Mouse (Mus musculus) gastrocnemius, adult 8-10 months (tissue): ENCODE results near the gene Wnk2. TPM values are rescaled to one million over a fixed set of nuclear protein-coding genes. Genes with fewer than 3 reads are reported as not detected.

Experiments used
- DNase-seq, 2 experiments: peaks; one replicate each; pipeline ENCODE4 v3.0.0; 2022; ENCODE audit warnings: low spot score in 2 of 2
- total RNA-seq, 4 experiments: library from RNA; stranded (reverse); gene quantifications; 2 replicates each; pipeline ENCODE4 v1.2.4; 2022

Gene Wnk2
- total RNA-seq, 4 experiments from 2014 or later, result 81.6 to 86.2 (median 81.9) TPM

DNA sequence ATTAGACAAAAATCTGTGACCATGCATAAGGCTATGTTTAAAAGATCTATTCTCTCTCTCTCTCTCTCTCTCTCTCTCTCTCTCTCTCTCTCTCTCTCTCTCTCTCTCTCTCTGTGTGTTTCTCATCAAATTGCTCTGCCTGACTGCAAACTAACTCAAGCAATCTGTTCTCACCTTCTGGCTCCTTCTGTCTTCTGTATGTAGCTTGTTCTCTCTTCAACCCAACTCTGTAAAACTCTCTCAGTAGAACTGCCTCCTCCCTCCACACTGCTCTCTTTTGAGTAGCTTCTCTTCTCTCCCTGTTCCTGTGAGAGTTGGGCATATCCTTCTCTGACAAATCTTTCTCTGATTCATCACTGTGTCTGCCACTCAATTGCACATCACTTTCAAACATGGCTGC, 154.9 kb downstream of the Wnk2 start:
- DNase-seq, result no peak

DNA sequence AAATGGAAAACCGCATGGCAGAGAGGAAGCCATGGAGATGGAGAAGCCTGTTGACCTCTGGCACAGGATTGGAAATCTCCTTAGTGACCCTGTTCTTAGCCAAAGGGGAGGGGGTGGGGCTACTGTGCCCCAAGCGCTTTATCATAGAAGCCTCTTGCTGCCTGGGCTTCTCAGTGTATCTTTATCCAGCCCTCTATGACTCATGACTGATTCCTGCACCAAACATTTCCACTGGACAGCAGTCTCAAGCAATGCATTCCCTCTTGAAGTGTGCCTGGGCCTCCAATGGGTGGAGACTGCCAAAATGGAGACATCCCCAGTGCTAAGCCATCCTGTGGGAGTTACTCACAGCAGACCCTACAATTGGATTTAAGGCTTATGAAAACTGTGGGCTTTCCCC, 157.7 kb downstream of the Wnk2 start:
- DNase-seq, result no peak

Other genes starting within 250 kb of the Wnk2 start
- gene Fam120a, start 180.0 kb downstream of the Wnk2 start, total RNA-seq, result 100 to 1,000 TPM; 110 to 144 (median 118) TPM
- 10 to 100 TPM; 15.4 to 22.5 (median 19.0) TPM for gene Ninj1, start 39.5 kb upstream of the Wnk2 start, total RNA-seq
- 100 to 1,000 TPM; 121 to 134 (median 131) TPM for gene Card19, start 68.0 kb upstream of the Wnk2 start, total RNA-seq
- gene Susd3, start 100.7 kb upstream of the Wnk2 start, total RNA-seq, result under 1 TPM in 1 of 4 experiments, not detected in 3; 0.94 TPM
- gene Fgd3, start 172.3 kb upstream of the Wnk2 start, total RNA-seq, result 1 to 10 TPM in 2 of 4 experiments, under 1 TPM in 2; 0.34 to 1.5 (median 0.98) TPM
- gene Bicd2, start 193.6 kb upstream of the Wnk2 start, total RNA-seq, result 10 to 100 TPM; 21.6 to 26.7 (median 24.6) TPM